ENCODE assay signal across 24 mouse cellular contexts in the genomic region with DNA sequence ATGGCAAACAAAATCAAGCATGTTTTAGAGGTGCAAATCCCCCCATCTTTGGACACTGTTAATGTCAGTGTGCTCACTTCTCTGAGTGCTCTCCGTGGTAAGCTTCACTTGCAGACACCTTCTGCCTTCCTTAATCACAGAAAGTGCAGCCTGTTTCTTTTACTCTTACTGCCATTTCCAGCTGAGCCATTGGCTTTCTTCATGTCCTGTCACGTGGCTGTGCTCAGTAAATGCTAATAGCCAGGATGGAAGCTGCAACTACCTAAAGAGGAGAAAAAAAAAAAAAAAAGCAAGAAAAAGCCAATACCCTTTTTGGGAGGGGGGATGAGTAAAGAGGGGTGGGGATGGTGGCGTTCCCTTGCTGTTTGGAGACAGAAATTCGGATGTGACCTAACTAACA.
A peak's percentile ranks its signal among the peaks of the same experiment; 100 is the strongest.
DNase-seq lines count a peak whose midpoint lies in the region; ATAC-seq and TF ChIP-seq lines count a peak whose summit lies in the region.
"Had no signal": no experiment of that assay in that cellular context is flagged by ENCODE, and none has a peak within 500 bp of the region (broad histone marks: within the 10 kb centered on the region; RNA-seq: fewer than 3 reads in every experiment).

No protein-coding gene starts in this region.

- 39% methylated on average over 4 of the region's 4 CpGs for WGBS in forebrain, postnatal 0 days
- 46% methylated on average over 4 of the region's 4 CpGs for WGBS in forebrain, embryonic 15.5 days
- 52% methylated on average over 4 of the region's 4 CpGs for WGBS in midbrain, embryonic 12.5 days
- 60% methylated on average over 4 of the region's 4 CpGs for WGBS in midbrain, embryonic 11.5 days
- 43% methylated on average over 4 of the region's 4 CpGs for WGBS in midbrain, embryonic 14.5 days
- 38% methylated on average over 4 of the region's 4 CpGs for WGBS in neural tube, embryonic 15.5 days
- WGBS in intestine, postnatal 0 days: 53% methylated on average over 4 of the region's 4 CpGs

- TF ChIP-seq CTCF in forebrain, postnatal 0 days (IDR thresholded peaks at IDR 0.05; ENCODE audit: low read depth): no peak
- TF ChIP-seq CTCF in intestine, postnatal 0 days (IDR thresholded peaks at IDR 0.05; ENCODE audit: low read depth): no peak

- H3K27ac ChIP-seq in forebrain, postnatal 0 days (ENCODE audit: low read depth, low read length): no peak overlapping the region
- no peak overlapping the region for H3K27ac ChIP-seq in forebrain, embryonic 15.5 days (replicated peaks)
- H3K27ac ChIP-seq in midbrain, embryonic 12.5 days (replicated peaks): 0 out of 2 replicates have a peak overlapping the region, but pooled peaks have one; percentile 25
- H3K27ac ChIP-seq in midbrain, embryonic 11.5 days (ENCODE audit: low read depth, low read length): no peak overlapping the region
- peak overlapping the region; percentile 64 for H3K27ac ChIP-seq in midbrain, embryonic 14.5 days (replicated peaks; ENCODE audit: low read depth, low read length)
- peak overlapping the region; percentile 37; the same call in 1 of the 2 replicates for H3K27ac ChIP-seq in neural tube, embryonic 15.5 days (replicated peaks)
- no peak overlapping the region for H3K27ac ChIP-seq in intestine, postnatal 0 days (ENCODE audit: low read depth, low read length)
- H3K27ac ChIP-seq: embryonic facial prominence, embryonic 13.5 days; heart, embryonic 10.5 days; limb, embryonic 12.5 days; neural tube, embryonic 12.5 days had no signal

- no peaks in the 10 kb centered on the region for H3K36me3 ChIP-seq in forebrain, postnatal 0 days (ENCODE audit: insufficient read depth)
- no peaks in the 10 kb centered on the region for H3K36me3 ChIP-seq in forebrain, embryonic 15.5 days
- H3K36me3 ChIP-seq in midbrain, embryonic 12.5 days: no peaks in the 10 kb centered on the region
- H3K36me3 ChIP-seq in midbrain, embryonic 11.5 days (ENCODE audit: control insufficient read depth, insufficient read depth, low read length): no peaks in the 10 kb centered on the region
- H3K36me3 ChIP-seq in midbrain, embryonic 14.5 days (ENCODE audit: control insufficient read depth, insufficient read depth, low read length): no peaks in the 10 kb centered on the region
- H3K36me3 ChIP-seq in neural tube, embryonic 15.5 days: no peaks in the 10 kb centered on the region
- no peaks in the 10 kb centered on the region for H3K36me3 ChIP-seq in intestine, postnatal 0 days (ENCODE audit: control insufficient read depth, insufficient read depth)
- H3K36me3 ChIP-seq: embryonic facial prominence, embryonic 13.5 days; heart, embryonic 10.5 days; limb, embryonic 12.5 days; neural tube, embryonic 12.5 days had no signal

- no peak overlapping the region for H3K4me2 ChIP-seq in forebrain, postnatal 0 days (ENCODE audit: low read depth)
- H3K4me2 ChIP-seq in forebrain, embryonic 15.5 days (replicated peaks): no peak overlapping the region
- no peak overlapping the region for H3K4me2 ChIP-seq in midbrain, embryonic 12.5 days (replicated peaks)
- no peak overlapping the region for H3K4me2 ChIP-seq in midbrain, embryonic 11.5 days
- H3K4me2 ChIP-seq in midbrain, embryonic 14.5 days (ENCODE audit: low read length): no peak overlapping the region
- peak overlapping the region; percentile 15; the same call in 1 of the 2 replicates for H3K4me2 ChIP-seq in neural tube, embryonic 15.5 days
- H3K4me2 ChIP-seq in intestine, postnatal 0 days (replicated peaks; ENCODE audit: low read depth): no peak overlapping the region
- H3K4me2 ChIP-seq: embryonic facial prominence, embryonic 13.5 days; limb, embryonic 12.5 days; liver, embryonic 11.5 days; neural tube, embryonic 12.5 days had no signal

- H3K27me3 ChIP-seq in forebrain, postnatal 0 days (ENCODE audit: insufficient read depth, low read length): no peaks in the 10 kb centered on the region
- no peaks in the 10 kb centered on the region for H3K27me3 ChIP-seq in forebrain, embryonic 15.5 days
- H3K27me3 ChIP-seq in midbrain, embryonic 12.5 days: no peaks in the 10 kb centered on the region
- H3K27me3 ChIP-seq in midbrain, embryonic 11.5 days (ENCODE audit: control insufficient read depth, insufficient read depth, low read length): no peaks in the 10 kb centered on the region
- no peaks in the 10 kb centered on the region for H3K27me3 ChIP-seq in midbrain, embryonic 14.5 days (ENCODE audit: control insufficient read depth, insufficient read depth, low read length)
- no peaks in the 10 kb centered on the region for H3K27me3 ChIP-seq in neural tube, embryonic 15.5 days (replicated peaks)
- H3K27me3 ChIP-seq in intestine, postnatal 0 days (replicated peaks; ENCODE audit: control insufficient read depth, insufficient read depth, low read length): no peaks in the 10 kb centered on the region
- H3K27me3 ChIP-seq: embryonic facial prominence, embryonic 13.5 days; limb, embryonic 12.5 days; neural tube, embryonic 12.5 days had no signal

- 0 out of 2 replicates have a peak, but pooled peaks have one; percentile 8 for ATAC-seq in forebrain, postnatal 0 days
- no peak for ATAC-seq in forebrain, embryonic 15.5 days (replicated peaks)
- no peak for ATAC-seq in midbrain, embryonic 12.5 days (ENCODE audit: low FRiP score, low read depth)
- ATAC-seq in midbrain, embryonic 11.5 days (ENCODE audit: low FRiP score): no peak
- no peak; the same call in 1 of the 2 replicates for ATAC-seq in midbrain, embryonic 14.5 days (ENCODE audit: low FRiP score, low TSS enrichment)
- ATAC-seq in neural tube, embryonic 15.5 days (ENCODE audit: low FRiP score): no peak
- no peak for ATAC-seq in intestine, postnatal 0 days

- DNase-seq in forebrain, postnatal 0 days: no peak
- DNase-seq in midbrain, embryonic 11.5 days (ENCODE audit: low spot score, missing footprints): no peak
- DNase-seq in midbrain, embryonic 14.5 days: peak; percentile 56
- DNase-seq: adrenal gland, adult 2 months; B cell, adult 2 months; cerebellum, adult 18-20 months; cerebellum, postnatal 36 days; embryo, embryonic 11 days; kidney, postnatal 4 days; lung, adult 18-20 months; lung, postnatal 14 days; right cerebral cortex, adult 18-20 months; right cerebral cortex, postnatal 4 days; thymus, postnatal 14 days had no signal

- H3K4me1 ChIP-seq in forebrain, postnatal 0 days (ENCODE audit: insufficient read depth): no peaks in the 10 kb centered on the region
- H3K4me1 ChIP-seq in forebrain, embryonic 15.5 days: peaks cover 18% of the 10 kb centered on the region
- H3K4me1 ChIP-seq in midbrain, embryonic 12.5 days: peaks cover 15% of the 10 kb centered on the region
- H3K4me1 ChIP-seq in midbrain, embryonic 11.5 days (ENCODE audit: control insufficient read depth, insufficient read depth, low read length): no peaks in the 10 kb centered on the region
- peaks cover 23% of the 10 kb centered on the region for H3K4me1 ChIP-seq in midbrain, embryonic 14.5 days (ENCODE audit: control insufficient read depth, insufficient read depth, low read length)
- H3K4me1 ChIP-seq in neural tube, embryonic 15.5 days: peaks cover 11% of the 10 kb centered on the region
- no peaks in the 10 kb centered on the region for H3K4me1 ChIP-seq in intestine, postnatal 0 days (replicated peaks; ENCODE audit: control insufficient read depth, insufficient read depth, low read length)

- H3K4me3 ChIP-seq in forebrain, postnatal 0 days (ENCODE audit: low read depth, low read length): no peak overlapping the region
- no peak overlapping the region for H3K4me3 ChIP-seq in forebrain, embryonic 15.5 days
- H3K4me3 ChIP-seq in midbrain, embryonic 12.5 days: no peak overlapping the region
- H3K4me3 ChIP-seq in midbrain, embryonic 11.5 days (ENCODE audit: low read depth, low read length): no peak overlapping the region
- no peak overlapping the region for H3K4me3 ChIP-seq in midbrain, embryonic 14.5 days (replicated peaks; ENCODE audit: low read depth, low read length)
- no peak overlapping the region for H3K4me3 ChIP-seq in neural tube, embryonic 15.5 days (replicated peaks)
- H3K4me3 ChIP-seq in intestine, postnatal 0 days (ENCODE audit: low read depth, low read length): no peak overlapping the region
- H3K4me3 ChIP-seq: embryonic facial prominence, embryonic 13.5 days; erythroblast, embryonic 14.5 days; heart, embryonic 10.5 days; limb, embryonic 12.5 days; neural tube, embryonic 12.5 days had no signal

- H3K9ac ChIP-seq in forebrain, postnatal 0 days: no peak overlapping the region
- no peak overlapping the region for H3K9ac ChIP-seq in forebrain, embryonic 15.5 days (replicated peaks)
- no peak overlapping the region for H3K9ac ChIP-seq in midbrain, embryonic 12.5 days (replicated peaks)
- no peak overlapping the region for H3K9ac ChIP-seq in midbrain, embryonic 11.5 days (ENCODE audit: low read length)
- H3K9ac ChIP-seq in midbrain, embryonic 14.5 days (replicated peaks; ENCODE audit: low read length): no peak overlapping the region
- no peak overlapping the region for H3K9ac ChIP-seq in neural tube, embryonic 15.5 days (replicated peaks)
- H3K9ac ChIP-seq in intestine, postnatal 0 days (ENCODE audit: low read depth, low read length): no peak overlapping the region
- H3K9ac ChIP-seq: embryonic facial prominence, embryonic 13.5 days; limb, embryonic 12.5 days; neural tube, embryonic 12.5 days had no signal

- H3K9me3 ChIP-seq in forebrain, postnatal 0 days (ENCODE audit: low read length): no peaks in the 10 kb centered on the region
- no peaks in the 10 kb centered on the region for H3K9me3 ChIP-seq in forebrain, embryonic 15.5 days
- no peaks in the 10 kb centered on the region for H3K9me3 ChIP-seq in midbrain, embryonic 12.5 days
- H3K9me3 ChIP-seq in midbrain, embryonic 11.5 days (ENCODE audit: control insufficient read depth, low read length): no peaks in the 10 kb centered on the region
- H3K9me3 ChIP-seq in midbrain, embryonic 14.5 days (ENCODE audit: control insufficient read depth, low read length): no peaks in the 10 kb centered on the region
- no peaks in the 10 kb centered on the region for H3K9me3 ChIP-seq in neural tube, embryonic 15.5 days (replicated peaks)
- H3K9me3 ChIP-seq in intestine, postnatal 0 days (ENCODE audit: control insufficient read depth): no peaks in the 10 kb centered on the region
- H3K9me3 ChIP-seq: embryonic facial prominence, embryonic 13.5 days; heart, embryonic 10.5 days; limb, embryonic 12.5 days; neural tube, embryonic 12.5 days had no signal

Comparison
In these comparisons a context has a peak if more than half of its experiments do, and no peak if none do; other contexts are left out.
1. H3K27ac ChIP-seq: peak in midbrain, embryonic 12.5 days (single experiment), midbrain, embryonic 14.5 days (single experiment) and neural tube, embryonic 15.5 days (single experiment); none in forebrain, postnatal 0 days (single experiment), forebrain, embryonic 15.5 days (single experiment), midbrain, embryonic 11.5 days (single experiment) and intestine, postnatal 0 days (single experiment).